Mouse (Mus musculus) Muller cell, postnatal 12 days (primary cell): ENCODE data around the gene Wnt10b.
A peak's percentile ranks its signal among the peaks of the same experiment; 100 is the strongest.

ENCODE experiments used
- DNase-seq: peaks from one replicate; pipeline ENCODE4 v3.0.0-alpha.2; 2015; ENCODE audit errors: inconsistent ontology term

Wnt10b gene

GRCm38 (mm10) chr15:98729791-98730545 lies 48.0 kb downstream of the Wnt10b start:
- no peak for DNase-seq

GRCm38 (mm10) chr15:98728366-98728765 lies 49.6 kb downstream of the Wnt10b start:
- no peak for DNase-seq

- peak; percentile 70 for DNase-seq
These were observed 50.3 kb downstream of the Wnt10b start, which contains the start of gene Fkbp11 for GRCm38 (mm10) chr15:98727443-98728321. Gene Fkbp11 (minus strand): TSS chr15:98728198.

- DNase-seq: no peak
These were observed 51.2 kb downstream of the Wnt10b start for GRCm38 (mm10) chr15:98726746-98727145.

- DNase-seq: no peak
These were observed 51.9 kb downstream of the Wnt10b start for GRCm38 (mm10) chr15:98726079-98726478.

GRCm38 (mm10) chr15:98724441-98724840 lies 53.5 kb downstream of the Wnt10b start:
- DNase-seq: no peak

GRCm38 (mm10) chr15:98722854-98723253 lies 55.1 kb downstream of the Wnt10b start:
- peak; percentile 41 for DNase-seq

GRCm38 (mm10) chr15:98722191-98722590 lies 55.8 kb downstream of the Wnt10b start:
- DNase-seq: no peak
